Mouse (Mus musculus) testis, adult 2 months (tissue): ENCODE data around the gene Ccdc137.

Experiments
- CTCF ChIP-seq: fragments of 200-500 bp; IDR thresholded peaks from 2 replicates; pipeline ENCODE4 v1.5.1; 2012; ENCODE audit warnings: low read depth, mild to moderate bottlenecking, inconsistent platforms, low read length, moderate library complexity; ENCODE audit not compliant: control insufficient read depth, insufficient read depth, insufficient replicate concordance
- POLR2A ChIP-seq: fragments of 200-500 bp; IDR thresholded peaks from 2 replicates; pipeline ENCODE4 v1.6.1; 2012; ENCODE audit warnings: low read depth, mild to moderate bottlenecking, inconsistent platforms, low read length, moderate library complexity; ENCODE audit not compliant: control insufficient read depth

DNA sequence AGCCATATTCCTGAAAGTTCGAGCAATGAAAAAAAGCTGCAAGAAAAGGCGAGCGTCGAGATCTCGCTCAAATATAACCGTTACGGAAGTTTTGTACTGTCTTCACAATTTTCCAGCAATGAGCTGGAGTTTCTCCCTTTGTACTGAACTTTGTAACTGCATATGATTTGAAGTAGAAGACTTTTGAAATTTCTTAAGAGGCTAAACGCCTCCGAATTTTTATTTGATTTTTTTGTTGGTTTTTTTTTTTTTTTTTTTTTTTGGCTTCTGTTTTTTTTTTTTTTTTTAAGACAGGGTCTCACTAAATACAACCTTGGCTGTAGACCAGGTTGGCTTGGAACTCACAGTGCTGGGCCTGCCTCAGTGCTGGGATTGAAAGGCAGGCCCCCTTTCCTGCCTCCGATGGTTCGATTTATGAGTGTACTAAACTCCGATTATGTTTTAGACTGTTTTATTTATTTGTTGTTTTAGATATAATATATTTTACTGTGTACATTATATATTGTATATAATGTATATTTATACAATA, 20.0 kb upstream of the Ccdc137 start:
- TF ChIP-seq CTCF (no peak), POLR2A (no peak)
